Mouse (Mus musculus): Measurements from ENCODE around the gene Lrrc71.

The Lrrc71 gene

DNA sequence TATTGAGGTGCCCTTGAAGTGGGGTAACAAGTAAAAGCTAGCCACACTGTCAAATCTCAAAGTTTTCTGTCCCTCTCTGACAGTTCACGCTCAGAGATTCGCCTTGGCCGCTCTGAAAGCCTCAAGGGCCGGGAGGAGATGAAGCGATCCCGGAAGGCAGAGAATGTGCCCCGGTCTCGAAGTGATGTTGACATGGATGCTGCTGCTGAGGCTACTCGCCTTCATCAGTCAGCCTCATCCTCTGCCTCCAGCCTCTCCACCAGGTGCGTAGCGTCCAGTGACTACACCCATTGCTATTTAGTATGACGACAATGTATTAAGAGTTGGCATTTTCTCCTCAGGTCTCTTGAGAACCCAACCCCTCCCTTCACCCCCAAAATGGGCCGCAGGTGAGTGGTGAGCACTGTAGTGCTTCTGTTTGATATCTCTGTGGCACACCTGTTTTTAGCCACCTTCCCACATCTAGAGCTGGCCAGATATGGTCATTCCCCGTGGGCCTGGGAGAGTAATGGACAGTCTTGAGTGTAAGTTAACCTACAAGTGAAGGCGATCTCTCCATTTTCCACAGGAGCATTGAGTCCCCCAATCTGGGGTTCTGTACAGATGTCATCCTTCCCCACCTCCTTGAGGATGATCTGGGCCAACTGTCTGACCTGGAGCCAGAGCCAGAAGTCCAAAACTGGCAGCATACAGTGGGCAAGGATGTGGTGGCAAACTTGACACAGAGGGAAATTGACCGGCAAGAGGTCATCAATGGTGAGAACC, 22.8 kb downstream of the Lrrc71 start:
- in situ Hi-C loops (cut with MboI; ENCODE audit: low sequenced_read_pairs) = no loop called here

- in situ Hi-C loops (cut with MboI; ENCODE audit: low sequenced_read_pairs) = no loop called here
Measured at GRCm38 (mm10) chr3:87724556-87724955, 23.9 kb downstream of the Lrrc71 start.

DNA sequence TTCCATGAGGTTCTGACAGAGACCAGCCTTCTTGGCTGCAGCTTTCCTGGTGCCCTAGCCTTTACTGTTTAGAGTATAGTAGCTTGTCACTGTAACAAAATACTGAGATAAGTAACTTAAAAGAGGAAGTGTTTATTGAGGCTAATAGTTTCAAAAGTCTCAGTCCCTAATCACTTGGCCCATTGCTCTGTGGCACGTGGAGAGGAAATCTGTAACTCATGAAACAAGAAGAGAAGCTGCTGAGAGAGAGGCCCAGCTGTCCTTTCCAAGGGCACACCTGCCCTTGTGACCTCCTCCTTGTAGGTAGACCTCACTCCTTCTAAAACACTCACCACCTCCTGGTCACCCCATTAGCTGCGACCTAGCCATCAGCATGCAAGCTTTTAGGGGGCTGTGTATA, 29.9 kb downstream of the Lrrc71 start:
- in situ Hi-C loops (cut with MboI; ENCODE audit: low sequenced_read_pairs) = no loop called here

All from CH12F3 (cell line).